Mouse (Mus musculus) hindbrain, postnatal 0 days (tissue): ENCODE measurements at regions not wholly inside any gene's neighbourhood (a gene's known extent, or its start where the extent isn't known, plus 50 kb on each side); places are given as distances from the start of the nearest gene placed in this dataset.

ENCODE experiments used
- ATAC-seq: fragments of 200-750 bp; cut with Nextera tagmentation; 2 replicates; pipeline ENCODE4 v1.8.0; 2017; ENCODE audit warnings: mild to moderate bottlenecking, moderate TSS enrichment, moderate library complexity
- DNase-seq: peaks from one replicate; pipeline ENCODE4 v3.0.0-alpha.2; 2015; ENCODE audit warnings: low spot score
- H3K27ac ChIP-seq: fragments of 300-500 bp; sonication (generic); 2 replicates; pipeline ENCODE4 v1.5.1; 2014; ENCODE audit warnings: mild to moderate bottlenecking
- H3K27me3 ChIP-seq: fragments of 300-500 bp; sonication (generic); 2 replicates; pipeline ENCODE4 v1.6.1; 2014; ENCODE audit warnings: low read length, mixed read lengths; ENCODE audit not compliant: insufficient read depth
- H3K36me3 ChIP-seq: fragments of 300-500 bp; sonication (generic); 2 replicates; pipeline ENCODE4 v1.6.1; 2014; ENCODE audit warnings: low read length, mixed read lengths; ENCODE audit not compliant: insufficient read depth
- H3K4me1 ChIP-seq: fragments of 300-500 bp; sonication (generic); 2 replicates; pipeline ENCODE4 v1.6.1; 2014; ENCODE audit warnings: antibody characterized with exemption, low read length, mixed read lengths; ENCODE audit not compliant: insufficient read depth
- H3K4me2 ChIP-seq: fragments of 300-500 bp; sonication (generic); 2 replicates; pipeline ENCODE4 v1.6.1; 2014; ENCODE audit warnings: low read depth, mild to moderate bottlenecking, low read length, moderate library complexity, mixed read lengths
- H3K4me3 ChIP-seq: fragments of 300-500 bp; sonication (generic); 2 replicates; pipeline ENCODE4 v1.5.1; 2014; ENCODE audit warnings: low read length
- H3K9ac ChIP-seq: fragments of 300-500 bp; sonication (generic); replicated peaks from 2 replicates; pipeline ENCODE4 v1.6.1; 2014; ENCODE audit warnings: mild to moderate bottlenecking, low read length, moderate library complexity, mixed read lengths
- H3K9me3 ChIP-seq: fragments of 300-500 bp; sonication (generic); 2 replicates; pipeline ENCODE4 v1.6.1; 2016; ENCODE audit warnings: low read length, mixed read lengths
- CTCF ChIP-seq: IDR thresholded peaks from 2 replicates; pipeline ENCODE4 v1.5.1; 2016; ENCODE audit warnings: antibody characterized with exemption, control low read depth, low read depth
- WGBS: fragments of 180-500 bp; shearing (Covaris S2); extraction: QIAGEN DNeasy Blood & Tissue Kit; methylation state at CpG from one replicate; pipeline ENCODE4 v1.1.7; 2014; 5-methylcytosine and 5-hydroxymethylcytosine counted together

- H3K4me3 ChIP-seq, result no peak overlapping the region
- ATAC-seq, result no peak
Measured at GRCm38 (mm10) chr9:101469756-101470155, 218.2 kb upstream of the Ppp2r3a start.

GRCm38 (mm10) chr9:101464727-101465427, 213.3 kb upstream of the Ppp2r3a start:
- no peaks in the 10 kb centered on the region for H3K36me3 ChIP-seq
- H3K4me2 ChIP-seq, result peak overlapping the region; percentile 19; the same call in 1 of the 2 replicates
- no peak for TF ChIP-seq CTCF
- H3K9me3 ChIP-seq, result no peaks in the 10 kb centered on the region
- no peak overlapping the region for H3K4me3 ChIP-seq
- DNase-seq, result peak; percentile 27
- 31% methylated on average over 18 of the region's 18 CpGs for WGBS
- H3K9ac ChIP-seq, result no peak overlapping the region
- no peaks in the 10 kb centered on the region for H3K27me3 ChIP-seq
- H3K27ac ChIP-seq, result no peak overlapping the region
- no peaks in the 10 kb centered on the region for H3K4me1 ChIP-seq
- ATAC-seq, result peak; percentile 66; the same call in 1 of the 2 replicates

More at GRCm38 (mm10) chr9:101469756-101470155, 218.2 kb upstream of the Ppp2r3a start:
- Histone ChIP-seq H3K36me3 (no peaks in the 10 kb centered on the region), H3K9me3 (no peaks in the 10 kb centered on the region), H3K27ac (no peak overlapping the region), H3K9ac (no peak overlapping the region), H3K27me3 (no peaks in the 10 kb centered on the region), H3K4me2 (no peak overlapping the region), H3K4me1 (peaks cover 16% of the 10 kb centered on the region; the same call in 1 of the 2 replicates)
- DNase-seq, result no peak
- WGBS, result 86% methylated on average over 3 of the region's 3 CpGs
- TF ChIP-seq CTCF, result no peak

DNA sequence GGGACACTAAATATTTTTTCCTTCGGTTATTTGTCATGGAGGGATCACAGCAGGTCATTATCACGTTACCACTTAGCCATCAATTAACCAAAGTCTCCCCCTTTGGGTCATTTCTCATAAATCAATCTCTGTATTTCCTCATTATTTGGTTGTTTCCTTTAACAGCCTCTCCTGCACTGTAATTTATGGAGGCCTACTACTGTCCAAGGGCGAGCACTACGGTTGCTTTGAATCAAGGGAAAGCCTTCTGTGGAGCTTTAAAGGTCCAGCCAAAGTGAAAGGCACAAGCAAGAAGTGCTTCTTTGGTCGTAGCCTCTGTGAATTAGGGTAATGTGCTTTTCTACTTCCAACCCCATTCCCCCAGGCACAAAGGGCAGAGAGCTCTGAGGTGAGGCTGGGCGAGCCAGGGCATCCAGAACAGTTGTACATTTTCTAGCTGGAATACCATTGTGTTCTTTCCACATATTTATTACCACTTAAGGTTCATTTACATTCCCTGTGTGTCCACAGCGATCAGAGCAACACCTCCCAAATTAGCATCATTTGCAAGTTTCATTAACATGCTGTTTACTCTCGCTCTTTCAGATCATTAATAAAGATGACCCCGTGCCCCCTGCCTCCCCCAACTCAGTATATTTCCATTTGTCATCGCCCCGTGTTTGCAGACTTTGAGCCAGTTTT, 207.5 kb upstream of the Ppp2r3a start:
- ATAC-seq (no peak), DNase-seq (no peak)
- no peak for TF ChIP-seq CTCF
- H3K4me3 ChIP-seq, result no peak overlapping the region
- H3K9ac ChIP-seq, result no peak overlapping the region
- H3K4me2 ChIP-seq, result no peak overlapping the region
- 63% methylated on average over 11 of the region's 11 CpGs for WGBS
- no peaks in the 10 kb centered on the region for H3K4me1 ChIP-seq
- no peaks in the 10 kb centered on the region for H3K27me3 ChIP-seq
- no peak overlapping the region for H3K27ac ChIP-seq
- no peaks in the 10 kb centered on the region for H3K9me3 ChIP-seq
- H3K36me3 ChIP-seq, result no peaks in the 10 kb centered on the region

GRCm38 (mm10) chr9:101458306-101458946, 206.8 kb upstream of the Ppp2r3a start:
- WGBS, result 80% methylated on average over 10 of the region's 10 CpGs
- Histone ChIP-seq H3K4me2 (no peak overlapping the region), H3K27ac (no peak overlapping the region), H3K9ac (no peak overlapping the region), H3K4me1 (no peaks in the 10 kb centered on the region), H3K36me3 (no peaks in the 10 kb centered on the region), H3K9me3 (no peaks in the 10 kb centered on the region), H3K27me3 (no peaks in the 10 kb centered on the region), H3K4me3 (no peak overlapping the region)
- no peak for DNase-seq
- TF ChIP-seq CTCF, result no peak
- ATAC-seq, result no peak

DNA sequence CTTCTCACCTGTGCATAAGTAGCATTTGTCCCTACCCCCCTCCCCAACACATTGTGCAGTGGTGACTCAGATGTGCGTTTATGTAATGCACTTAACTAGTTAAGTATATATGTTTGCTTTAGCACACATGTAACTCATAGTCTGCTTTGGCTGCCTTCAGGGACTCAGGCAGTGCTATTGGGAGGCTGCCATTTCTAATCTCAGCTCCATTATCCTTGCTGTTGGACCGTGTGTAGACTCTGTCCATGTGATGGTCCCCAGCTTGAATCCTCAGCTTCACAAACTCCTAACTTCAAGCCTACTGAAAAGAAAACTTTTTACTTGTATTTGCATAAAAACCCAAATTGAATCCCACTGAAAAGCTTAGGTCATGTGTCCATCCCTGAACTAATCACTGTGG, 194.7 kb upstream of the Ppp2r3a start:
- Histone ChIP-seq H3K36me3 (no peaks in the 10 kb centered on the region), H3K9me3 (no peaks in the 10 kb centered on the region), H3K27ac (no peak overlapping the region), H3K4me2 (no peak overlapping the region), H3K4me3 (no peak overlapping the region), H3K4me1 (no peaks in the 10 kb centered on the region), H3K9ac (no peak overlapping the region), H3K27me3 (no peaks in the 10 kb centered on the region)
- DNase-seq (no peak), ATAC-seq (no peak)
- 69% methylated on average over 2 of the region's 2 CpGs for WGBS
- no peak for TF ChIP-seq CTCF

DNA sequence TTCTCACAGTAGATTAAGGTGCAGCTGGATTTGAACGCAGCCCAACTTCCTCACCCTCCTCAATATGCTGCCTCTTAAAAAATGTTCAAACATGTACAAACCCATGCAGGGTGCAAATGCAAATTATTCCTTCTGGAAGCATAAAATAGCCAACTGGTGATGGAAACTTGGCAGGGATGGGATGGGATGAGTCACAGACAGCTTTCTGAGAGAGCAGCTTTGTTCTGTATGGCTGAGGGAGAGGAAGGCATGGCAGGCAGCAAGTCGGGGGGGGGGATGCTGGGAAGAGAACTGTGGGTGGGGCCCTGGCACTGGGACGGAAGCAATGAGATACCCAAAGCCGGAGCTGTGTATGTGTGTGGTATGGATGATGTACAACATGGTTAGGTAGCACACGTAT, 194.2 kb upstream of the Ppp2r3a start:
- 58% methylated on average over 5 of the region's 5 CpGs for WGBS
- Histone ChIP-seq H3K4me1 (no peaks in the 10 kb centered on the region), H3K4me3 (no peak overlapping the region), H3K36me3 (no peaks in the 10 kb centered on the region), H3K9me3 (no peaks in the 10 kb centered on the region), H3K27me3 (no peaks in the 10 kb centered on the region), H3K9ac (no peak overlapping the region), H3K4me2 (no peak overlapping the region), H3K27ac (no peak overlapping the region)
- DNase-seq (peak; percentile 60), ATAC-seq (peak; percentile 83)
- TF ChIP-seq CTCF, result no peak
